Mouse (Mus musculus) left cerebral cortex, postnatal 10 days (tissue): ENCODE measurements around the gene Zfp654. TPM values are rescaled to one million over a fixed set of nuclear protein-coding genes. Genes with fewer than 3 reads are reported as not detected.

Source experiments
- total RNA-seq, 2 experiments: library from RNA; stranded (reverse); gene quantifications; 2 replicates each; pipeline ENCODE4 v1.2.3; 2021

Zfp654 gene
- total RNA-seq, 2 experiments from 2014 or later = 13.1 to 14.4 TPM

Other genes with a start within 250 kb of the Zfp654 start
- under 1 TPM; 0.47 to 0.49 TPM for gene Csnka2ip, start 249.2 kb downstream of the Zfp654 start, total RNA-seq
- gene 4930453N24Rik, start 80.5 kb downstream of the Zfp654 start, total RNA-seq = 10 to 100 TPM; 18.6 to 20.3 TPM
- gene Cggbp1, start 344 bp upstream of the Zfp654 start, total RNA-seq = 10 to 100 TPM; 53.6 to 58.1 TPM